Mouse (Mus musculus) myocyte (in vitro differentiated cells): ENCODE measurements at regions not wholly inside any gene's neighbourhood (a gene's known extent, or its start where the extent isn't known, plus 50 kb on each side); places are given as distances from the start of the nearest gene placed in this dataset.

ENCODE experiments used
- CEBPB ChIP-seq: IDR thresholded peaks from 2 replicates; pipeline ENCODE4 v1.6.1; 2011; ENCODE audit warnings: mild to moderate bottlenecking, moderate library complexity; ENCODE audit not compliant: poor library complexity, insufficient read depth, severe bottlenecking
- E2F4 ChIP-seq: IDR thresholded peaks from one replicate; pipeline ENCODE4 v1.6.1; 2011; ENCODE audit warnings: mild to moderate bottlenecking, control low read depth, moderate library complexity; ENCODE audit not compliant: insufficient read depth
- MAX ChIP-seq: IDR thresholded peaks from one replicate; pipeline ENCODE4 v1.6.1; 2011; ENCODE audit warnings: low read depth, mild to moderate bottlenecking, control low read depth
- MYOD1 ChIP-seq, 3 experiments: IDR thresholded peaks; one replicate each; pipeline ENCODE4 v1.6.1; 2011; ENCODE audit warnings: control low read depth in 2 of 3, low read depth in 2 of 3, mild to moderate bottlenecking in 2 of 3, moderate library complexity in 1 of 3; ENCODE audit not compliant: insufficient read length in 2 of 3, control insufficient read depth in 1 of 3
- MYOG ChIP-seq, 3 experiments: IDR thresholded peaks; one replicate each; pipeline ENCODE4 v1.6.1; 2011; ENCODE audit warnings: control low read depth in 2 of 3, low read depth in 2 of 3, mild to moderate bottlenecking in 2 of 3; ENCODE audit not compliant: insufficient read length in 2 of 3, control insufficient read depth in 1 of 3, insufficient read depth in 1 of 3
- POLR2A ChIP-seq: IDR thresholded peaks from one replicate; pipeline ENCODE4 v1.6.1; 2011; ENCODE audit warnings: low read depth, mild to moderate bottlenecking, control low read depth, moderate library complexity; ENCODE audit not compliant: insufficient read length
- POLR2AphosphoS2 ChIP-seq: IDR thresholded peaks from one replicate; pipeline ENCODE4 v1.6.1; 2011; ENCODE audit warnings: low read depth, control low read depth; ENCODE audit not compliant: insufficient read length
- REST ChIP-seq: IDR thresholded peaks from one replicate; pipeline ENCODE4 v1.6.1; 2011; ENCODE audit warnings: mild to moderate bottlenecking, control low read depth, moderate library complexity; ENCODE audit not compliant: insufficient read depth, insufficient read length
- SRF ChIP-seq: IDR thresholded peaks from one replicate; pipeline ENCODE4 v1.6.1; 2011; ENCODE audit warnings: low read depth; ENCODE audit not compliant: control insufficient read depth, insufficient read length
- TCF12 ChIP-seq: IDR thresholded peaks from one replicate; pipeline ENCODE4 v1.6.1; 2011; ENCODE audit warnings: mild to moderate bottlenecking, control low read depth; ENCODE audit not compliant: poor library complexity, insufficient read depth, severe bottlenecking
- USF1 ChIP-seq: IDR thresholded peaks from one replicate; pipeline ENCODE4 v1.6.1; 2011; ENCODE audit warnings: low read depth, mild to moderate bottlenecking, control low read depth, moderate library complexity

DNA sequence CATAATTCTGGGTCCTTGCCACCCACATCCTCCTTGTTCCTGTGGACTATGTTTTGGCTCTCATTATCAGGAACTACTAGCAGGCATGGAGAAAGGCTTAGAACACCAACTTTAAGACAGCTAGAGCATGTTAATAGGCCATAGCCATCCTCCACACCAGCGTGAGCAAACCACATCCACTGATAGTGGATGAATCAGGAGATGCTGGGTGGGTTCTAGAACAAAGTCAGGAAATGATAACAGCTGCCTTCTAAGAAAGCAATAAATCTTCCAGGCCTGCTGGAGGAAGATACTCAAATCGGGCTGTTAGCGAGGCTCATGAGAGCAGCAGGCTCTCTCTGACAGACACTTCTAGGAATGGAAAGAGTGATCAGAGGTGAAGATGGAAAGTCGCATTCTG is 60.9 kb upstream of the Slc44a3 start:
- TF ChIP-seq POLR2AphosphoS2 (no peak), POLR2A (no peak), REST (no peak), MAX (no peak), CEBPB (no peak), MYOD1 (IDR thresholded peaks at IDR 0.05; ENCODE audit: control insufficient read depth in 1 of 3, insufficient read length in 2 of 3, low read depth in 2 of 3) (peak in 1 of 3 experiments; percentile 12), TCF12 (no peak), MYOG (IDR thresholded peaks at IDR 0.05; ENCODE audit: control insufficient read depth in 1 of 3, insufficient read depth in 1 of 3, insufficient read length in 2 of 3, low read depth in 2 of 3) (no peak), E2F4 (no peak), USF1 (no peak), SRF (no peak)
